Mouse (Mus musculus) myocyte (in vitro differentiated cells): ENCODE measurements around the gene Ube2l3.

Experiments
- CEBPB ChIP-seq: IDR thresholded peaks from 2 replicates; pipeline ENCODE4 v1.6.1; 2011; ENCODE audit warnings: mild to moderate bottlenecking, moderate library complexity; ENCODE audit not compliant: poor library complexity, insufficient read depth, severe bottlenecking
- E2F4 ChIP-seq: IDR thresholded peaks from one replicate; pipeline ENCODE4 v1.6.1; 2011; ENCODE audit warnings: mild to moderate bottlenecking, control low read depth, moderate library complexity; ENCODE audit not compliant: insufficient read depth
- MAX ChIP-seq: IDR thresholded peaks from one replicate; pipeline ENCODE4 v1.6.1; 2011; ENCODE audit warnings: low read depth, mild to moderate bottlenecking, control low read depth
- MYOD1 ChIP-seq, 3 experiments: IDR thresholded peaks; one replicate each; pipeline ENCODE4 v1.6.1; 2011; ENCODE audit warnings: control low read depth in 2 of 3, low read depth in 2 of 3, mild to moderate bottlenecking in 2 of 3, moderate library complexity in 1 of 3; ENCODE audit not compliant: insufficient read length in 2 of 3, control insufficient read depth in 1 of 3
- MYOG ChIP-seq, 3 experiments: IDR thresholded peaks; one replicate each; pipeline ENCODE4 v1.6.1; 2011; ENCODE audit warnings: control low read depth in 2 of 3, low read depth in 2 of 3, mild to moderate bottlenecking in 2 of 3; ENCODE audit not compliant: insufficient read length in 2 of 3, control insufficient read depth in 1 of 3, insufficient read depth in 1 of 3
- POLR2A ChIP-seq: IDR thresholded peaks from one replicate; pipeline ENCODE4 v1.6.1; 2011; ENCODE audit warnings: low read depth, mild to moderate bottlenecking, control low read depth, moderate library complexity; ENCODE audit not compliant: insufficient read length
- POLR2AphosphoS2 ChIP-seq: IDR thresholded peaks from one replicate; pipeline ENCODE4 v1.6.1; 2011; ENCODE audit warnings: low read depth, control low read depth; ENCODE audit not compliant: insufficient read length
- REST ChIP-seq: IDR thresholded peaks from one replicate; pipeline ENCODE4 v1.6.1; 2011; ENCODE audit warnings: mild to moderate bottlenecking, control low read depth, moderate library complexity; ENCODE audit not compliant: insufficient read depth, insufficient read length
- SRF ChIP-seq: IDR thresholded peaks from one replicate; pipeline ENCODE4 v1.6.1; 2011; ENCODE audit warnings: low read depth; ENCODE audit not compliant: control insufficient read depth, insufficient read length
- TCF12 ChIP-seq: IDR thresholded peaks from one replicate; pipeline ENCODE4 v1.6.1; 2011; ENCODE audit warnings: mild to moderate bottlenecking, control low read depth; ENCODE audit not compliant: poor library complexity, insufficient read depth, severe bottlenecking
- USF1 ChIP-seq: IDR thresholded peaks from one replicate; pipeline ENCODE4 v1.6.1; 2011; ENCODE audit warnings: low read depth, mild to moderate bottlenecking, control low read depth, moderate library complexity

DNA sequence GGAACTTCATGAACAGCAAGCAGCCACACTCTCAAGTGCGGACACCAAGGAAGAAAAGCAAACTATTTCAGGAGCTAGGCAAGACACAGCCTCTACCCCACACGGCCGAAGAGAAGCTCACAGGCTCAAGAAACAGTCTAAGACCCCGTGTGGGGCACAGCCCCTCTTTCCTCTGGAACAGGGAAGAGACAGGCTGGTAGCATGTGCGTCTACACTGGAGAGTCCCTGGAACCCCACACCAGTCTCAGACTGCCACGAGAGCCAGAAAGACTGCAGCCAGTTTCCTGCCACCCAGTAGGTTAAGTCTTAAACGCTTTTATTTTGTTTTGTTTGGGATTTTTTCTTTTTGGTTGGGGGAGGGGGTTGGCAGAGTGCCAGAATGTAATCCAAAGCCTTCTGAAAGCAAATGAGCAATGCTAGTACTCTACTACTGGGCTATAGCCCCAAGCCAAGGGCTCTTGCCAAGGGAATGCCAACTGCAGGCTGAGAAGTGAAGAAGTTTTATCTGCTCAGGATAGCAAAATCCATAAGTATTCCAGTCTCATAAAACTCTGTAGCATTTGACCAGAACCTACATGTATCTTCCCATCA, 99.7 kb downstream of the Ube2l3 start:
- TF ChIP-seq REST (no peak), USF1 (no peak), E2F4 (no peak), POLR2AphosphoS2 (no peak), MYOD1 (IDR thresholded peaks at IDR 0.05; ENCODE audit: control insufficient read depth in 1 of 3, insufficient read length in 2 of 3, low read depth in 2 of 3) (no peak), POLR2A (no peak), TCF12 (no peak), CEBPB (no peak), SRF (no peak), MYOG (IDR thresholded peaks at IDR 0.05; ENCODE audit: control insufficient read depth in 1 of 3, insufficient read depth in 1 of 3, insufficient read length in 2 of 3, low read depth in 2 of 3) (no peak), MAX (no peak)
